Mouse (Mus musculus): Measurements from ENCODE around the gene Gm48552.

The Gm48552 gene

DNA sequence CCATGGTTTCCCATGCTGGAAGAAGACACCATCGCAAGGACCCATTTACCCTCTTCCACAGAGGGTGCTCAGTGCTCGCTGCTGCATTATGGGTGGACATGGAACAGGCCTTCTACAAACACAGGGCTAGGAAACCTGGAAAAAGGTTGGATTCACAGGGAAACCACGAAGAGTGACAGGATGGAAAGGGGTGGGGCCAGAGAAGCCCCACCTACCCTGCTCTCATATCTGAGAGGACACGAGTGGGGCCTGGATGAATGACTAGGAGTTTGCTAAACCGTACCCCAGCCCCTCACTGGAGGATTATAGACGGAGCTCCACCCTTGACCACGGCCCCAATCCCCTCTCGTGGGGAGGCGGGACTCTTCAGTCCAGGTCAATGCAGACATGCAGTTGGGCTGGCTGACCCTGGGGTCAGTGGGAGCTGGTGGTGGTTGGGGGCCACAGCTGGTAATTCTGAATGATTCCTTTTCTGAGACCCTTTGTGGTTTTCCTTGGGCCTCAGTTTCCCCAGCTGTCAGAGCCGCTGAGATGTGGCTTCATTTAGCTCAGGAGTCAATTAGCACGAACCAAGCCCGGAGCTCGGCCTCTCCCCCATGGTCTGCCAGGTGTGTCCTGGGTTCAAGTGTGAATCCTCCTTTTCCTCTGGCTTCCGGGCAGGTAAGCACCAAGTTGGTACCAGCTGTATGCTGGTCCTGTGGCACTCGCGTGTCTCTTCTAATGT, 23.9 kb downstream of the Gm48552 start:
- DNase-seq (ENCODE audit: low read depth, low spot score), result no peak
- H3K27me3 ChIP-seq (ENCODE audit: control insufficient read depth, insufficient read depth, low read length, poor library complexity, severe bottlenecking), result no peaks in the 10 kb centered on the region

DNA sequence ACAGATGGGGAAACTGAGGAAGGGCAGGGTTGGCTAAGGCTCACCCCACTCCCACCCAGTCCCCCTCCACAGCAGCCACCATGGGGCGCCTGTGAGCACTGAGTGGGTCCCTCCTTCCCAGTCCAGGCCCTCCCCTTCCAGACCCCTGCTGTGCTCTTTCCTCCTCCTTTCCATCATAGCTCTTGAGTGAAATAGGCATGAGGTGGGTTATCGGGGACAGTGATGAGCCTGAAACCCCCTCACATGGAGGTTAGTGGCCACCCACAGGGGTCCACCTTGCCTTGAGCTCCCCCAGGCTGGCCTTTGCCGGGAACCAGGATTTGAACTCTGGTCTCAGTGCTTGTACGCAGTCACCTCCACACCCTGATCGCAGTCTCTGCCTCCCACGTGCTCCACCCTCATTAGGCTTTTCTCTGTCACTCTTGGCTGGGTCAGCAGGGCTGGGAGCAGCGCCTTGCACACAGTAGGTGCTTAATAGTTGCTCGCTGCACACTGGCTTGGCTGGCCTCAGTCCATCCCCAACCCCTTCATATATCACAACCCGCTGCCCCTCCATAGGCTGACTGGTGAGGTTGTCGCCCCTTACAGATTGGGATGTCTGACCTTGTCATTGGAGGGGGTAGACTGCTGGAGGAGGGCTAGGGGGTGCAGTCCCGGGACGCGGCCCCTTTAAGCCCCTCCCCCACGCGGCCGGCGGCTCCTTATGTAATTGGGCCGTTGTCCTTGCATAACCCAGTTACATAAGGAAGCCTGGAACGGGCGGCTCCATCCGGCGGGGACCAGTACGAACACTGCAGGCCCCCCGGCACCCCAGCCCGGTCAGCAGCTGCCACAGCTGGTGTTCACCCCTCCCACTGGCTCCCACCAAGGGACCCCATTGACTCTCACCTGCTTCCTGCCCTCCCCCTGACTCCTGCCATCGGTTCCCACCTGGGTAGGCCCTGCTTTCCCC, 24.8 kb downstream of the Gm48552 start:
- no peaks in the 10 kb centered on the region for H3K36me3 ChIP-seq (ENCODE audit: control insufficient read depth, insufficient read depth, low read length, poor library complexity, severe bottlenecking)
- DNase-seq (ENCODE audit: low read depth, low spot score), result no peak
- no peaks in the 10 kb centered on the region for H3K27me3 ChIP-seq (ENCODE audit: control insufficient read depth, insufficient read depth, low read length, poor library complexity, severe bottlenecking)

More for the DNA sequence above, 23.9 kb downstream of the Gm48552 start:
- no peaks in the 10 kb centered on the region for H3K36me3 ChIP-seq (ENCODE audit: control insufficient read depth, insufficient read depth, low read length, poor library complexity, severe bottlenecking)

DNA sequence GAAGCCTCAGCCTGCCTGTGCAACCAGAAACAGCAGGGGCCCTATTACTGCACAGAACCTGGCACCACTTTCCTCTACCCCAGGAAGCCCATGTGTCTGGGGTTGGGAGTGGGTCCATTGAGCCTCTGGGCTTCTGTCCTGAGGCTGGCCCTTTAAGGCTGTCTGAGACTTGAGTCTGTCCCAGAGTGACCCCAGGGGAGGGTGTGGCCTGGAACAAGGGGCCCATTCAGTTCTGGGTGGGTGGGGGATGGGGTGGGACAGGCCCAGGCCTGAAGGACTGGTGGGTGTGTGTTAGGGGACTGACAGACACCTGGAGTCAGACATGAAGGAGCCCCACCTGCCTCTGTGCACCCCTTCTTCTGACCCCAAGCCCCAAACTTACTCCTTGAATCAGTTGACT, 25.9 kb downstream of the Gm48552 start:
- no peaks in the 10 kb centered on the region for H3K27me3 ChIP-seq (ENCODE audit: control insufficient read depth, insufficient read depth, low read length, poor library complexity, severe bottlenecking)
- H3K36me3 ChIP-seq (ENCODE audit: control insufficient read depth, insufficient read depth, low read length, poor library complexity, severe bottlenecking), result no peaks in the 10 kb centered on the region
- no peak for DNase-seq (ENCODE audit: low read depth, low spot score)

DNA sequence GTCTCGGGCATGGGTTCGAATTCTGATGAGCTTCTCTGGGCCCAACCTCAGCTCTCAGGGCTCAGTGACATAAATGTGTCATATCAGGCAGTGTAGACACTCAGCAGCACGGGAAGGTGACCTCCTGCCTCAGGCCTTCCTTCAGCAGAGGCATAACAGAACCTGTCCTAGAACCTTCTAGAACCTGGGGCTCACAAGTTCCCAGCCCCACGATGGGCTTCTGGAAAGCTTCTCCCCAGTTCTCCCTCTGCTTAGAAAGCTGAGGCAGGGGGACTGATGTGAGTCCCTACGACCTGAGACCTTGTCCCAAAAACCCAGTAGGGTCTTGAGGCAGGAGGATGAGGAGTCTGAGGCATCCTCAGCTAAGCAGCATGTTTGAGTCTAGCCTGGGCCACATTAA, 26.3 kb downstream of the Gm48552 start:
- H3K27me3 ChIP-seq (ENCODE audit: control insufficient read depth, insufficient read depth, low read length, poor library complexity, severe bottlenecking), result no peaks in the 10 kb centered on the region

DNA sequence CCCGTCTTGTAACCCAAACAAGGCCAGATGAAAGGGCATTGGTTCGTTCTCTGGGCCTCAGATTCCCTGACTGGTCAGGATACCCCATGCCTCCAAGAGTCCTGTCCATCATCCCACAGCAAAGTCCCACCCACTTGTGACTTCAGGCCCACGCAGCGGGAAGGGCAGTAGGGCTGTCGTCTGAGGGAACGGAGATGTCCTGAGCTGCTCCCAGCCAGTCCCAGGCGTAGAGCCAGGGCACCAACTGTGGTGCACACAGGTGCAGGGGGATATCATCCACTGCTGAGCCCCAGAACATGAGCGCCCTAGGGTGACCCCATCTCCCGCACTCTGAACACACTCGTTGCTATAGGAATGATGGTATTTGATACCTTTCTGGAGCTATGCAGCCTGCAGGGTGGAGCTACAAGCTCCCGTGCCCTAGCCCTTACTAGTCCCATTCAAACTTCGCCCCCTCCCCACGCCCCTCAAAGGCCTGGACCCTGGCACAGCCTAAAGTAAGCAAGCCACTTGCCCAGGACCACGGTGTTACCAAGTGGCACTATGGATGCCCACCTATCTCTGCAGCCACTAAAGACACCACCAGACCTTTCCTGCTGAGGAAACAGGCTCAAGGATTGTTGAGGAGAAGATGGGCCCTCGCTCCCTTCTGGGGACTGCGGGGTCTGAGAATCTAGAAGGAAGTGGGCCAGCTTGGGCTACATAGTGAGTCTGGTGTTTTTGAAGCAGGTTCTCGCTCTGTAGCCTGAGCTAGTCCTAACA, 26.9 kb downstream of the Gm48552 start:
- no peak for DNase-seq (ENCODE audit: low read depth, low spot score)
- no peaks in the 10 kb centered on the region for H3K27me3 ChIP-seq (ENCODE audit: control insufficient read depth, insufficient read depth, low read length, poor library complexity, severe bottlenecking)
- H3K36me3 ChIP-seq (ENCODE audit: control insufficient read depth, insufficient read depth, low read length, poor library complexity, severe bottlenecking), result no peaks in the 10 kb centered on the region

More for the DNA sequence above, 26.3 kb downstream of the Gm48552 start:
- no peaks in the 10 kb centered on the region for H3K36me3 ChIP-seq (ENCODE audit: control insufficient read depth, insufficient read depth, low read length, poor library complexity, severe bottlenecking)
- no peak for DNase-seq (ENCODE audit: low read depth, low spot score)

DNA sequence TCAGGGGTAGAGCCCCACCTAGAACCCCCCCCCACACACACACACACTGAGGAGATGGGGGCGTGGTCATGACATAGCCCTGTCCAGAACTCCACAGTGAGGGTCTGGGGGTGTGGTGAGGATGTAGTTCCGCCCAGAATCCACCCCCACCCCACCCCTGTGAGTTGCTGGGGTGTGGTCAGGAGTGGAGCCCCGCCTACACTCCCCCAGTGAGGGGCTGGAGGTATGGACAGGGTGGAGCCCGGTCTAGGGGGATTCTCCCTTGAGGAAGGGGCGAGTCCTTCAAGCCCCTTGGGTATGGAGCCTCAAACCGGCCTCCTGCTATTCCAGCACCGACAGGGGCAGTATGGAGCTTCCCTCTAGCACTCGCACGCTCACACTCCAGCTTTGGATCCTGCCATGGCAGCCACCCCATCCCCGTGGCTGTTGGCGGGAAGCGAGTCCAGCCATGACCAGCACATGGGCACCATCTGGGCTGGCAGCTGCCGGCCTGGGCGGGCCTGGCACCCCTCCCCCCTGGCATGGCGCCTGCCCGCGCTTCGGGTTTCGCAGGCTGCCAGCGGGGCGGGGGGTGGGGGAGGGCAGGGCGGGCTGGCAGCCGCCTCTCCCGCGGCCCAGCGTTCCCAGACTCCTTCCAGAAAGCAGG, 27.9 kb downstream of the Gm48552 start:
- Histone ChIP-seq H3K27me3 (ENCODE audit: control insufficient read depth, insufficient read depth, low read length, poor library complexity, severe bottlenecking) (no peaks in the 10 kb centered on the region), H3K36me3 (ENCODE audit: control insufficient read depth, insufficient read depth, low read length, poor library complexity, severe bottlenecking) (no peaks in the 10 kb centered on the region)
- no peak for DNase-seq (ENCODE audit: low read depth, low spot score)

DNA sequence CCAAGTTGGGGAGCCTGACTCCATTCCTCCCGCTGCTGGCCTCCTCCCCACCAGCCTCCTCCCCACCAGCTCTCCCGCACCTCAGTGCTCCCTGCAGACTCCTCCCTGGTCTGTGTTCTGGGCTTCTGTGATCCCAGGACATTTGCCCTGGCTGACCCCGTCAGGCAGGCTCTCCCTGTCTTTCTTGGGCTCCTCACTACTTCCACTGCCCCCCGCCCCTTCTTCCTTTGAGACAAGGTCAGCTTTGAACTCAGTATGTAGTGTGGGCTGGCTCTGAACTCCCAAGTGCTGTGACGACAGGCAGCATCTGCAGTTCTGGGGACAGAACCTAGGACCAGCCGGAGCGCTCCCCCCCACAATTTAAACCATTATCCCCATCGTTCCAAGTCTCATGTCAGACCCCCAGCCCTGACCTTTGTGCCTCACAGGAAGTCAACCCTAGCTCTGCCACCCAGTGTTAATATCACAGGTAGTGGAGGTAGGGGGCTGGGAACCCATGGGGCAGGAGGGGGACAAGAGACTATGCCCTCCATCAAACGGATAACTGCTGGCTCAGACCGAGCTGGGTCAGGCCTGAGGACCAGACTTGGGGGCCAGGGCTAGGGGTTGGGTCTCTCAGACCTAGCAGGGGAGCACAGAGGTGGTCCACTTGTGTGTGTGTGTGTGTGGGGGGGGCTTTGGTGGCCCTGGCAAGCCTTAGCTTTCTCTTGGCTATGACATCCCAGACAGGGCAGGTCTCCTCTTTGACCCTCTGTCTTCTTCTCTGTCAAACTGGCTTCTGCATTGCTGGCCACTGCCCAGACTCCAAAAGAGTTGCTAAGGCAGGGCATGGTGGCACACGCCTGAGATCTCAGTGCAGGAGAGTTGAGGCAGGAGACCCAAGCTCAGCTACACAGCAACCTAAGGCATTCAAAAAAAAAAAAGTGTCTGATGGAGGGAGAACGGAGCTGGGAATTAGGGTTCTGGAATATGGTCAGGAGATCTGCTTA, 28.7 kb downstream of the Gm48552 start:
- no peak for DNase-seq (ENCODE audit: low read depth, low spot score)
- Histone ChIP-seq H3K36me3 (ENCODE audit: control insufficient read depth, insufficient read depth, low read length, poor library complexity, severe bottlenecking) (no peaks in the 10 kb centered on the region), H3K27me3 (ENCODE audit: control insufficient read depth, insufficient read depth, low read length, poor library complexity, severe bottlenecking) (no peaks in the 10 kb centered on the region)

DNA sequence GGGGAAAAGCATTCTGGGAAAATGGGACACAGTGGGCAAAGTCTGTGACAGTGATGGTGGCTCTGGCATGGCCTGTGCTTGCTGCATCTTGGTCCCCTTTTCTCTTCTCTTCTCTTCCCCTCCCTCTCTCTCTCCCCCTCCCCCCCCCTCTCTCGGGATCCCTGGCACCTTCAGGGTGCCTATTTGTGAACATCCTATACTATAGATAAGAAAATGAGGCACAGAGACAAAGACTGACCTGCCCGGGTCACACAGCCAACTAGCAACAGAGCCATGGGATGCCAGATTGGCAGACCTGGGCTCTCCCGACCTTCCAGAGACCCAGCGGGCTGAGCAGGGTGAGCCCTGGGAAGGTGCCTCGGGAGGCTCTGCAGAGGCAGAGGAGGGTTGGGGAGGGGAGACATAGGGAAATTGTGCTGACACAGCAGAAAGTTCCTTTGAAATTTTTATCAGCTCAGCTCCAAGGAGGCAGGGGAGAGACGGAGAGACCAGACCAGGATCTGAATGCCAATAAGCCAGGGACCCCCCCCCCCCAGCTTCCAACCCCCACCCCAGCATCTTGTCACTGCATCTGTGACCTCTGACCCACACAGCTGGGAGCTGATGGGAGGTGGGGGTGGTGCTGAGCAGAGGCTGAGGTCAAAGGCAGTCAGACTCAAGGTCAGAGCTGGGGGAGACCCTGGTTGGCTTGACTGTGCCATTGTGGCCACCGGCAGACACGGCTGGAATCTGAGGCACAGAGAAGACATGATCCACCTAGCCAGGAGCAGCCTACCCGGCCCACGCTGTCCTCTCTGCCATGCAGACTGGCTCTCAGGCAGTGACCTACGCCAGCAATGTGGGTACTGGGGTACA, 29.6 kb downstream of the Gm48552 start:
- H3K36me3 ChIP-seq (ENCODE audit: control insufficient read depth, insufficient read depth, low read length, poor library complexity, severe bottlenecking), result no peaks in the 10 kb centered on the region
- no peaks in the 10 kb centered on the region for H3K27me3 ChIP-seq (ENCODE audit: control insufficient read depth, insufficient read depth, low read length, poor library complexity, severe bottlenecking)
- no peak for DNase-seq (ENCODE audit: low read depth, low spot score)

DNA sequence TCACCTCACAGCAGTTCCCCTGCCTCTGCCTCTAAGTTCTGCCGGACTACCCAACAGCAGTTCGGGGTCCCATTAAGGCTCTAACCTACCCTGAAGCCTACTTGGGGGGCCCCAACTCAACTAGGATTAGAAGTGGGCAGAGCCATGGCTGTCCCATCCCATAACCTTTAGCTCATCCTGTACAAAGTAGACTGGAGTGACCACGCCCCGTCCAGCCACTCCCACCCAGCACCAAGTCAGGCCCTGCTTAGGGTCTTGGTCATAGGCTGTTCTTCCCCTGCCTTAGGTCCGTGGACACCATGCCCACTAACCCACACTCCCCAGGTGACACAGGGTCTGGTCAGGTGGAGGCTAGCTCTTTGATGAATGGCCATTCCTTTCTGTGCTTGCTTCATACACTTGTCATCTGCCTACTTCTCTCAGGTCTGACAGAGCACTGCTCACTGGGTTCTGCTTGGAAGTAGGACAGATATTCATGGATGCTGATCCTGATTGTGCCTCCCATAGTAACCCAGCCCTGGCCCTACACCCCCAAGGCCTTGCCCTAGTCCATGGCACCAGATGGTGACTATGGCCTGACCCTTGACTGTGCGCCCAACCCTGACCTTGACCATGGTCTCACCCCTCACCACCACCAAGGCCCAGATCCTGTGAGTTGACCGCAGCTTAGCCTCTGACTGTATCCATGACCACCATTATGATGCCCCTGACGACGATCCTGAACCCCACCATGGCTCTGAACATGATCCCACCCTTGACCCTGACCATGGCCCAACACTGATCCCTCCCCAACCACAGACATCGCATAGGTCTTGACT, 30.5 kb downstream of the Gm48552 start:
- Histone ChIP-seq H3K36me3 (ENCODE audit: control insufficient read depth, insufficient read depth, low read length, poor library complexity, severe bottlenecking) (no peaks in the 10 kb centered on the region), H3K27me3 (ENCODE audit: control insufficient read depth, insufficient read depth, low read length, poor library complexity, severe bottlenecking) (no peaks in the 10 kb centered on the region)
- no peak for DNase-seq (ENCODE audit: low read depth, low spot score)

DNA sequence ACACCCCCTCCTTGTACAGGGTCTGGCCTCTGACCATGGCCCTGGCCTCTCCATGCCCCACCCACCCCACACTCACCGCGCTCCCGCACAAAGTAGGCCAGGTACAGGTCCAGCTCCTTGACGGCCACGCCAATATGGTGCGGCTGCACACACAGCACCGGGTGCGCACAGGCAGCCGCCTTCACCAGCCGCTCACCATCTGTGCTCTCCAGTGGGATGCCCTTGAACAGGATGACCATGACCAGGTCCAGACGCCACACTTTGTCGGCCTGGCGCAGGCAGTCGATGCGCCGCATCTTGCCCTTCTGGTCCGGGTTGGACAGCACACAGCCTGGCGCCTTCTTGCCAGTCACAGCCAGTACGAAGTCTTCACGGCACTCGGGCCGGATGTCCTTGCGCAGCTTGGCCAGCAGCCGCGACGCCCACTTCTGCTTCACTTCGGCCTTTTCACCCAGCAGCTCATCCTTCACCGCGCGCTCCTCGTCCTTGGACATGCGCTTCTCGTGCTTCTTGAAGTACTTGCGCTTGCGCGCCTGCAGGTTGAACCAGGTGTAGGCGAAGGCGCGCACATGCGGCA, 31.5 kb downstream of the Gm48552 start:
- Histone ChIP-seq H3K36me3 (ENCODE audit: control insufficient read depth, insufficient read depth, low read length, poor library complexity, severe bottlenecking) (no peaks in the 10 kb centered on the region), H3K27me3 (ENCODE audit: control insufficient read depth, insufficient read depth, low read length, poor library complexity, severe bottlenecking) (no peaks in the 10 kb centered on the region)
- DNase-seq (ENCODE audit: low read depth, low spot score), result no peak

DNA sequence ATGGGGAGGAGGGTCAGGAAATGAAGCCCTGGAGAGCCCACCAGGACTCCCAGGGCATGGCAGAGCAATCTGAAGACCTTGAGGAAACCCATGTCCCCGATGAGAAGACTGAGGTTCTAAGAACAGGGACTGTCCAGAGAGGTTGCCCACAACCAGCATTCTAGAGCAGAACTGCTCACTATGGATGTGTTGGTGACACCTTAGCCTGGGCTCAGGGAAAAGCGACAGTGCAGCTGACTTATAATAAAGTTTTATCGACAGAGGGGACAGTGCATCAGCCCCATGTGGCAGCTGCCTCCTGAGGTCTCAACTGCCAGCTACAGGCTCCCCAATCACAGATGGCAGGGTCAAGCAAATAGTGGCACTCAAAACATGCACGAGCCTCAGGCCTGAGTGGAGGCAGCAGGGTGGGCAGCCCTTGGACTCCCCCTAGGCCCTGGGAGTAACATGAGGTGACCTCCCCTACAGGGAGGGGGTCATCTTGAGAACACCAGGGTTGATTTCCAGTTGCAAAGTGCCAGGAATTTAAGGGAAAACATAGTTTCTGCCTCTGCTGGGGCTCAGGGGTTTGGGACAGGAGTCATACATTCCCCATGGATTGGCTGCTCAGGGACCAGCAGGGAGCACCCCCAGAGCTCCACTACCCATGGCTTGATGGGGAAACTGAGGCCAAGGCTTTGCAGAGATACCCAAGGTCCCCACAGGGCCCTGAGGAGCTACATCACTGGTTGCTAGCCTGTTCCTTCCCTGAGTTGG, 32.4 kb downstream of the Gm48552 start:
- Histone ChIP-seq H3K27me3 (ENCODE audit: control insufficient read depth, insufficient read depth, low read length, poor library complexity, severe bottlenecking) (no peaks in the 10 kb centered on the region), H3K36me3 (ENCODE audit: control insufficient read depth, insufficient read depth, low read length, poor library complexity, severe bottlenecking) (no peaks in the 10 kb centered on the region)
- no peak for DNase-seq (ENCODE audit: low read depth, low spot score)

Data from splenic B cell, adult 2 months (primary cell).